ENCODE assay signal across 9 mouse cellular contexts in genomic region chr1:164999515-164999914, GRCm38 (mm10).
DNase-seq lines count a peak whose midpoint lies in the region; ATAC-seq and TF ChIP-seq lines count a peak whose summit lies in the region.
"Had no signal": no experiment of that assay in that cellular context is flagged by ENCODE, and none has a peak within 500 bp of the region (broad histone marks: within the 10 kb centered on the region; RNA-seq: fewer than 3 reads in every experiment).

No protein-coding gene starts in this region.

- H3K9me3 ChIP-seq in intestine, postnatal 0 days (ENCODE audit: control insufficient read depth): no peaks in the 10 kb centered on the region
- H3K9me3 ChIP-seq in midbrain, embryonic 11.5 days (ENCODE audit: control insufficient read depth, low read length): no peaks in the 10 kb centered on the region
- H3K9me3 ChIP-seq: liver, embryonic 15.5 days had no signal

- H3K36me3 ChIP-seq in intestine, postnatal 0 days (ENCODE audit: control insufficient read depth, insufficient read depth): no peaks in the 10 kb centered on the region
- H3K36me3 ChIP-seq in testis, adult 2 months (ENCODE audit: control insufficient read depth, insufficient read depth, low read length): no peaks in the 10 kb centered on the region
- H3K36me3 ChIP-seq in midbrain, embryonic 11.5 days (ENCODE audit: control insufficient read depth, insufficient read depth, low read length): no peaks in the 10 kb centered on the region
- H3K36me3 ChIP-seq: liver, embryonic 15.5 days had no signal

- intact Hi-C loops in left cerebral cortex, postnatal 4 days (cut with DNase I): no loop called here

- no peak overlapping the region for H3K27ac ChIP-seq in intestine, postnatal 0 days (ENCODE audit: low read depth, low read length)
- H3K27ac ChIP-seq in testis, adult 2 months (ENCODE audit: control insufficient read depth, insufficient read depth, low read depth, low read length): no peak overlapping the region
- no peak overlapping the region for H3K27ac ChIP-seq in midbrain, embryonic 11.5 days (ENCODE audit: low read depth, low read length)
- H3K27ac ChIP-seq: liver, embryonic 15.5 days had no signal

- no peak overlapping the region for H3K4me2 ChIP-seq in intestine, postnatal 0 days (replicated peaks; ENCODE audit: low read depth)
- no peak overlapping the region for H3K4me2 ChIP-seq in midbrain, embryonic 11.5 days
- H3K4me2 ChIP-seq: liver, embryonic 15.5 days had no signal

- no peaks in the 10 kb centered on the region for H3K27me3 ChIP-seq in intestine, postnatal 0 days (replicated peaks; ENCODE audit: control insufficient read depth, insufficient read depth, low read length)
- H3K27me3 ChIP-seq in testis, adult 2 months (ENCODE audit: control insufficient read depth, insufficient read depth, low read length): no peaks in the 10 kb centered on the region
- H3K27me3 ChIP-seq in midbrain, embryonic 11.5 days (ENCODE audit: control insufficient read depth, insufficient read depth, low read length): no peaks in the 10 kb centered on the region
- H3K27me3 ChIP-seq: liver, embryonic 15.5 days had no signal

- no peak overlapping the region for H3K4me3 ChIP-seq in intestine, postnatal 0 days (ENCODE audit: low read depth, low read length)
- no peak overlapping the region for H3K4me3 ChIP-seq in testis, adult 2 months (ENCODE audit: control insufficient read depth, low read depth, low read length)
- no peak overlapping the region for H3K4me3 ChIP-seq in midbrain, embryonic 11.5 days (ENCODE audit: low read depth, low read length)
- H3K4me3 ChIP-seq: liver, embryonic 15.5 days had no signal

- peak; percentile 60 for TF ChIP-seq CTCF in intestine, postnatal 0 days (IDR thresholded peaks at IDR 0.05; ENCODE audit: low read depth)
- peak; percentile 47; the same call in 1 of the 2 replicates for TF ChIP-seq CTCF in testis, adult 2 months (IDR thresholded peaks at IDR 0.05; ENCODE audit: control insufficient read depth, insufficient read depth, insufficient replicate concordance, low read depth, low read length)

- H3K4me1 ChIP-seq in intestine, postnatal 0 days (replicated peaks; ENCODE audit: control insufficient read depth, insufficient read depth, low read length): no peaks in the 10 kb centered on the region
- peaks cover 2% of the 10 kb centered on the region; the same call in 1 of the 2 replicates for H3K4me1 ChIP-seq in testis, adult 2 months (ENCODE audit: control insufficient read depth, insufficient read depth, low read length)
- H3K4me1 ChIP-seq in midbrain, embryonic 11.5 days (ENCODE audit: control insufficient read depth, insufficient read depth, low read length): no peaks in the 10 kb centered on the region
- H3K4me1 ChIP-seq: liver, embryonic 15.5 days had no signal

- no peak for TF ChIP-seq POLR2A in testis, adult 2 months (IDR thresholded peaks at IDR 0.05; ENCODE audit: control insufficient read depth, low read depth, low read length)

- WGBS in intestine, postnatal 0 days: 66% methylated on average over 10 of the region's 10 CpGs
- WGBS in midbrain, embryonic 11.5 days: 71% methylated on average over 10 of the region's 10 CpGs

- H3K9ac ChIP-seq in intestine, postnatal 0 days (ENCODE audit: low read depth, low read length): no peak overlapping the region
- H3K9ac ChIP-seq in midbrain, embryonic 11.5 days (ENCODE audit: low read length): no peak overlapping the region
- H3K9ac ChIP-seq: liver, embryonic 15.5 days had no signal

- no peak for DNase-seq in frontal cortex, postnatal 14 days (ENCODE audit: low spot score in 2 of 2)
- DNase-seq in right cerebral cortex, postnatal 14 days: peak; percentile 39
- no peak for DNase-seq in right cerebral cortex, adult 18-20 months
- DNase-seq in left cerebral cortex, postnatal 4 days: no peak
- no peak for DNase-seq in midbrain, embryonic 11.5 days (ENCODE audit: low spot score, missing footprints)

- 0 out of 2 replicates have a peak, but pooled peaks have one; percentile 23 for ATAC-seq in frontal cortex, adult (ENCODE audit: low TSS enrichment)
- no peak for ATAC-seq in intestine, postnatal 0 days
- no peak for ATAC-seq in midbrain, embryonic 11.5 days (ENCODE audit: low FRiP score)
